Mouse (Mus musculus): Measurements from ENCODE around the gene Bean1. TPM values are rescaled to one million over a fixed set of nuclear protein-coding genes. Genes with fewer than 3 reads are reported as not detected.

Bean1 gene
- polyA plus RNA-seq, 1 experiment = 16.9 TPM

- no peak for DNase-seq (ENCODE audit: low read depth)
- TF ChIP-seq POLR2A (IDR thresholded peaks at IDR 0.05; ENCODE audit: borderline replicate concordance, extremely low read depth, insufficient read depth, insufficient read length, poor library complexity, severe bottlenecking) = no peak
- no peak for TF ChIP-seq CTCF (IDR thresholded peaks at IDR 0.05; ENCODE audit: borderline replicate concordance, extremely low read depth, insufficient read depth, insufficient read length)
Observed at GRCm38 (mm10) chr8:104205292-104205691, 35.0 kb downstream of the Bean1 start.

DNA sequence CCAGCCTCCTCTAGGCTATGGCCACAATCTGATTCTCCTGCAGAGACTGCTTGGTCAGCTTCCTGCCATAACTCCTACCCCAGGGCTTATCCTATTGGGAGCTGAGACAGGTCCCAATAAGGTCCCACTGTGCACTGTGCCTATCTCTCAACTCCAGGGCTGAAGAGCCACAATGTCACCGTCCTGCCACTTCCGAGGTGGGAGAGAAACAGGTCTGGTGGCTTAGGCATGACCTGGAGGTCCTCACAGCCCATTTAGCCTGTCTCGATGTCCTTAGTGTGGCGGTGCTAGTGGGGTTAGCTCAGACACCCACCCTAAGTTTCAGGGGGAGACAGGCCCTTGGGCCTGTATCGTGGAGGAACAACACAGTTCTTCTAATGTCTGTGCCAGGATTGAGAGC is 47.4 kb downstream of the Bean1 start:
- no peak for TF ChIP-seq POLR2A (IDR thresholded peaks at IDR 0.05; ENCODE audit: borderline replicate concordance, extremely low read depth, insufficient read depth, insufficient read length, poor library complexity, severe bottlenecking)
- TF ChIP-seq CTCF (IDR thresholded peaks at IDR 0.05; ENCODE audit: borderline replicate concordance, extremely low read depth, insufficient read depth, insufficient read length) = no peak
- DNase-seq (ENCODE audit: low read depth) = no peak

GRCm38 (mm10) chr8:104219079-104219478 is 48.8 kb downstream of the Bean1 start:
- TF ChIP-seq CTCF (IDR thresholded peaks at IDR 0.05; ENCODE audit: borderline replicate concordance, extremely low read depth, insufficient read depth, insufficient read length) = peak; percentile 64
- no peak for TF ChIP-seq POLR2A (IDR thresholded peaks at IDR 0.05; ENCODE audit: borderline replicate concordance, extremely low read depth, insufficient read depth, insufficient read length, poor library complexity, severe bottlenecking)
- peak; percentile 59 for DNase-seq (ENCODE audit: low read depth)

- peak; percentile 85 for DNase-seq (ENCODE audit: low read depth)
- peak; percentile 89 for TF ChIP-seq CTCF (IDR thresholded peaks at IDR 0.05; ENCODE audit: borderline replicate concordance, extremely low read depth, insufficient read depth, insufficient read length)
- no peak for TF ChIP-seq POLR2A (IDR thresholded peaks at IDR 0.05; ENCODE audit: borderline replicate concordance, extremely low read depth, insufficient read depth, insufficient read length, poor library complexity, severe bottlenecking)
Observed at GRCm38 (mm10) chr8:104219806-104220205, 49.6 kb downstream of the Bean1 start.

GRCm38 (mm10) chr8:104227048-104227447 is 56.8 kb downstream of the Bean1 start:
- TF ChIP-seq CTCF (IDR thresholded peaks at IDR 0.05; ENCODE audit: borderline replicate concordance, extremely low read depth, insufficient read depth, insufficient read length) (no peak), POLR2A (IDR thresholded peaks at IDR 0.05; ENCODE audit: borderline replicate concordance, extremely low read depth, insufficient read depth, insufficient read length, poor library complexity, severe bottlenecking) (no peak)
- DNase-seq (ENCODE audit: low read depth) = no peak

- TF ChIP-seq CTCF (IDR thresholded peaks at IDR 0.05; ENCODE audit: borderline replicate concordance, extremely low read depth, insufficient read depth, insufficient read length) = no peak
- TF ChIP-seq POLR2A (IDR thresholded peaks at IDR 0.05; ENCODE audit: borderline replicate concordance, extremely low read depth, insufficient read depth, insufficient read length, poor library complexity, severe bottlenecking) = no peak
Observed at GRCm38 (mm10) chr8:104230377-104230776, 60.1 kb downstream of the Bean1 start.

GRCm38 (mm10) chr8:104232039-104232438 is 61.8 kb downstream of the Bean1 start:
- no peak for TF ChIP-seq CTCF (IDR thresholded peaks at IDR 0.05; ENCODE audit: borderline replicate concordance, extremely low read depth, insufficient read depth, insufficient read length)
- no peak for TF ChIP-seq POLR2A (IDR thresholded peaks at IDR 0.05; ENCODE audit: borderline replicate concordance, extremely low read depth, insufficient read depth, insufficient read length, poor library complexity, severe bottlenecking)
- DNase-seq (ENCODE audit: low read depth) = no peak

More at GRCm38 (mm10) chr8:104230377-104230776, 60.1 kb downstream of the Bean1 start:
- no peak for DNase-seq (ENCODE audit: low read depth)

- no peak for TF ChIP-seq CTCF (IDR thresholded peaks at IDR 0.05; ENCODE audit: borderline replicate concordance, extremely low read depth, insufficient read depth, insufficient read length)
- no peak for TF ChIP-seq POLR2A (IDR thresholded peaks at IDR 0.05; ENCODE audit: borderline replicate concordance, extremely low read depth, insufficient read depth, insufficient read length, poor library complexity, severe bottlenecking)
- no peak for DNase-seq (ENCODE audit: low read depth)
Observed at GRCm38 (mm10) chr8:104232919-104233318, 62.7 kb downstream of the Bean1 start.

GRCm38 (mm10) chr8:104234573-104234972 is 64.3 kb downstream of the Bean1 start:
- TF ChIP-seq CTCF (IDR thresholded peaks at IDR 0.05; ENCODE audit: borderline replicate concordance, extremely low read depth, insufficient read depth, insufficient read length) = peak; percentile 49; the same call in 1 of the 2 replicates
- no peak for TF ChIP-seq POLR2A (IDR thresholded peaks at IDR 0.05; ENCODE audit: borderline replicate concordance, extremely low read depth, insufficient read depth, insufficient read length, poor library complexity, severe bottlenecking)
- peak; percentile 41 for DNase-seq (ENCODE audit: low read depth)

DNA sequence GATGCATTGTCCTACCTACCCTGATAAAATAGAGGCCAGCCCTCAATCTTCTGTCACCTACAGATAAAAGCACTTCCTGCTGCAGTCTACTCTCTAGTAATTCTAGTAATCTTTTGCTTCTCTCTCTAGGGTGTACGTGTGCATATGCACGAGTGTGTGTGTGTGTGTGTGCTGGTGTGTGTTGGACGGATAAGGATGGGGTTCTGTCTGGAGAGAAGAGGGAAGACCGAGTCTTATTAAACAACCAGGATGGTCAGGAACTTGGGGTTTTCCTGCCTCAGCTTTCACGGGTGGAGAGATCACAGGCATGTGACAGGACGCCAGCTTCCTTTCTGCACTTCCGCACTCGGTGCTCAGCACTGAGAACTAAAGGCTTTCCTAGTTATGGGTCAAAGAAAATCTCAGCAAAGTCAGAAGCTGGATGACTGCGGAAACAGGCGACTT is 69.2 kb downstream of the Bean1 start:
- no peak for DNase-seq (ENCODE audit: low read depth)
- no peak for TF ChIP-seq CTCF (IDR thresholded peaks at IDR 0.05; ENCODE audit: borderline replicate concordance, extremely low read depth, insufficient read depth, insufficient read length)
- TF ChIP-seq POLR2A (IDR thresholded peaks at IDR 0.05; ENCODE audit: borderline replicate concordance, extremely low read depth, insufficient read depth, insufficient read length, poor library complexity, severe bottlenecking) = no peak

DNA sequence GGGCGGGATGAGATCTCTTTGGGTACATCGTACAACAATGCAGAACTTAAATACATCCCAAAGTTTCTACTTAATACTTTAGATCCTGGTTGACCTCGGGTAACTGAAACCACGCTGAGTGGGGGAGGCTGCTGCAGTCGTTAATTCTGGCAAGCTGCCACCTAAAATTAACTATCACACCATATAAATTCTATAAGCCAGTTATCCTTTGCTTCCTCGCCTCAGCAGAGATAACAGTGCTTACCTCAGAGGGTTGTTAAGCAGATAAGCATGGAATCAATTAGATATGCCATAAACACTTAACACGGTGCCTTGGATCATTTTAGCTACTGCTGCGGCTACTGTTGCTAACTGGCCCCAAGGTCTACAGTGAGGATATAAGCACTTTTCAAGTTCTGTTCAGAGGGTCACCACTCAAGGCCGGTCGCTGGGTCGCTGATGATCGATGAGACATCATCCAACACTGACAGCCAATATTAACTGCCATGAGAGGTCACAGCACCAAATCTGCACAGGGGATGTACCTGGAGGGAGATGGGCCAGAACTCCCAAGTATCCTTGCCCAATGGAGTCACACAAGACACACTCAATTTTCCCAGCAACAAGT is 71.9 kb downstream of the Bean1 start:
- no peak for DNase-seq (ENCODE audit: low read depth)
- TF ChIP-seq CTCF (IDR thresholded peaks at IDR 0.05; ENCODE audit: borderline replicate concordance, extremely low read depth, insufficient read depth, insufficient read length) = no peak
- no peak for TF ChIP-seq POLR2A (IDR thresholded peaks at IDR 0.05; ENCODE audit: borderline replicate concordance, extremely low read depth, insufficient read depth, insufficient read length, poor library complexity, severe bottlenecking)

- TF ChIP-seq POLR2A (IDR thresholded peaks at IDR 0.05; ENCODE audit: borderline replicate concordance, extremely low read depth, insufficient read depth, insufficient read length, poor library complexity, severe bottlenecking) = no peak
- TF ChIP-seq CTCF (IDR thresholded peaks at IDR 0.05; ENCODE audit: borderline replicate concordance, extremely low read depth, insufficient read depth, insufficient read length) = no peak
- no peak for DNase-seq (ENCODE audit: low read depth)
Observed at GRCm38 (mm10) chr8:104246621-104247020, 76.4 kb downstream of the Bean1 start.
